Mouse (Mus musculus) heart, adult 2 months (tissue): ENCODE results near the gene Lpin1. TPM values are rescaled to one million over a fixed set of nuclear protein-coding genes. Genes with fewer than 3 reads are reported as not detected.

Experiments used
- DNase-seq, 2 experiments: peaks; one replicate each; pipeline ENCODE4 v3.0.0; 2021
- H3K27ac ChIP-seq: fragments of 200-600 bp; 2 replicates; pipeline ENCODE4 v1.8.1; 2022
- H3K27me3 ChIP-seq: fragments of 200-500 bp; 2 replicates; pipeline ENCODE4 v1.6.1; 2012; ENCODE audit warnings: mild to moderate bottlenecking, low read length, inconsistent platforms, mixed read lengths; ENCODE audit not compliant: control insufficient read depth, insufficient read depth
- H3K36me3 ChIP-seq: fragments of 200-500 bp; 2 replicates; pipeline ENCODE4 v1.6.1; 2012; ENCODE audit warnings: low read length, inconsistent platforms; ENCODE audit not compliant: control insufficient read depth, insufficient read depth
- H3K4me1 ChIP-seq: fragments of 200-500 bp; 2 replicates; pipeline ENCODE4 v1.6.1; 2011; ENCODE audit warnings: low read length; ENCODE audit not compliant: control insufficient read depth, insufficient read depth
- H3K4me3 ChIP-seq: fragments of 200-600 bp; 2 replicates; pipeline ENCODE4 v1.8.1; 2022
- H3K79me2 ChIP-seq: fragments of 200-500 bp; replicated peaks from 2 replicates; pipeline ENCODE4 v1.6.1; 2012; ENCODE audit warnings: mild to moderate bottlenecking, inconsistent platforms, low read length, moderate library complexity, mixed read lengths; ENCODE audit not compliant: control insufficient read depth, insufficient read depth
- H3K9ac ChIP-seq: fragments of 200-500 bp; 2 replicates; pipeline ENCODE4 v1.6.1; 2012; ENCODE audit warnings: low read depth, mild to moderate bottlenecking, control low read depth, inconsistent platforms, low read length, mixed read lengths
- CTCF ChIP-seq: fragments of 200-600 bp; IDR thresholded peaks from 2 replicates; pipeline ENCODE4 v1.8.1; 2022; ENCODE audit warnings: antibody characterized with exemption, mild to moderate bottlenecking, moderate library complexity
- EP300 ChIP-seq: fragments of 200-500 bp; IDR thresholded peaks from 2 replicates; pipeline ENCODE4 v1.6.1; 2011; ENCODE audit warnings: low read depth, low read length, control low read depth; ENCODE audit not compliant: insufficient read depth
- POLR2A ChIP-seq: fragments of 200-500 bp; IDR thresholded peaks from 2 replicates; pipeline ENCODE4 v1.6.1; 2011; ENCODE audit warnings: mild to moderate bottlenecking, low read depth, low read length, control low read depth; ENCODE audit not compliant: insufficient read depth
- WGBS: fragments of 180-500 bp; shearing (Covaris S2); methylation state at CpG from one replicate; pipeline ENCODE4 v1.1.7; 2018; 5-methylcytosine and 5-hydroxymethylcytosine counted together
- intact Hi-C: fragments of 180-260 bp; cut with DNase I; formaldehyde crosslinking; loops from one replicate; pipeline ENCODE4 v1.15.1; 2025
- polyA plus RNA-seq: library from polyadenylated mRNA; depleted of rRNA; stranded (reverse); fragments of >200 nt; gene quantifications from 2 replicates; pipeline ENCODE4 v1.2.3, GENCODE M21; 2012
- total RNA-seq, 2 experiments: library from RNA; stranded (reverse); gene quantifications; 2 replicates each; pipeline ENCODE4 v1.2.3; 2021

Gene Lpin1
- total and polyA plus RNA-seq, 3 experiments = 96.8 to 171 (median 160) TPM

DNA sequence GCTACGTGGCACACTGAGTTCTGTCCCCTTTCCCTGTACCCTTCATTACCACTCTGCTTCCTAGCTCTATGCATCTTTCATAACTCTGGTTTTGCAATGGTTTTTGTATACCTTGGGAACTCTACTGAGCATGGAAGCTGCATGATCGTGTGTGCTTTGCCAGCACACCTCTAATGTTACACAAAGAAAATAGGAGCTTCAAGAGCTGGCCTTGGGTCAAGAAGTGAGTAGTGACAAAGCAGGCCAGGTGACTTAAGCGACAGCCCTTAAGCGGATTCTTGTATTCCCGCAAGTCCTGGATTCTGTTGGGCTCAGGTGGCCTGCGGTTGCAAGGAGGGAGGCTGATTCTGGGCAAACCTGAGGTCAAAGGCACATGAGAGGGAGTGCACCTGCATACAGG is 37.5 kb upstream of the Lpin1 start:
- Histone ChIP-seq H3K79me2 (no peaks in the 10 kb centered on the region), H3K27me3 (no peaks in the 10 kb centered on the region), H3K4me1 (peaks cover 5% of the 10 kb centered on the region), H3K27ac (no peak overlapping the region), H3K9ac (no peak overlapping the region), H3K4me3 (no peak overlapping the region), H3K36me3 (no peaks in the 10 kb centered on the region)
- intact Hi-C loops = no loop called here
- WGBS = 79% methylated on average over 6 of the region's 6 CpGs
- DNase-seq = no peak
- TF ChIP-seq POLR2A (no peak), CTCF (no peak), EP300 (no peak)

- H3K36me3 ChIP-seq = no peaks in the 10 kb centered on the region; the same call in 1 of the 2 replicates
- TF ChIP-seq CTCF (no peak), EP300 (0 out of 2 replicates have a peak, but pooled peaks have one; percentile 49), POLR2A (peak; percentile 79)
- no peaks in the 10 kb centered on the region for H3K79me2 ChIP-seq
- intact Hi-C loops = no loop called here
- DNase-seq = peak; percentile 44 to 58
- H3K9ac ChIP-seq = peak overlapping the region; percentile 77
- 32% methylated on average over 9 of the region's 9 CpGs for WGBS
- H3K27ac ChIP-seq = peak overlapping the region; percentile 85
- peak overlapping the region; percentile 46 for H3K4me3 ChIP-seq
- peaks cover 5% of the 10 kb centered on the region for H3K4me1 ChIP-seq
- H3K27me3 ChIP-seq = no peaks in the 10 kb centered on the region
Observed at GRCm38 (mm10) chr12:16646780-16647409, 36.1 kb upstream of the Lpin1 start.

GRCm38 (mm10) chr12:16644698-16645097 is 33.9 kb upstream of the Lpin1 start:
- intact Hi-C loops = no loop called here
- Histone ChIP-seq H3K27ac (peak overlapping the region; percentile 81), H3K79me2 (no peaks in the 10 kb centered on the region), H3K4me3 (peak overlapping the region; percentile 32), H3K27me3 (no peaks in the 10 kb centered on the region), H3K4me1 (peaks cover 2% of the 10 kb centered on the region; the same call in 1 of the 2 replicates), H3K9ac (peak overlapping the region; percentile 77), H3K36me3 (no peaks in the 10 kb centered on the region; the same call in 1 of the 2 replicates)
- WGBS = 56% methylated on average over 8 of the region's 8 CpGs
- TF ChIP-seq POLR2A = no peak
- TF ChIP-seq CTCF = no peak
- TF ChIP-seq EP300 = no peak
- DNase-seq = no peak

GRCm38 (mm10) chr12:16643508-16644345 is 33.0 kb upstream of the Lpin1 start:
- peak; percentile 74 to 83 for DNase-seq

DNA sequence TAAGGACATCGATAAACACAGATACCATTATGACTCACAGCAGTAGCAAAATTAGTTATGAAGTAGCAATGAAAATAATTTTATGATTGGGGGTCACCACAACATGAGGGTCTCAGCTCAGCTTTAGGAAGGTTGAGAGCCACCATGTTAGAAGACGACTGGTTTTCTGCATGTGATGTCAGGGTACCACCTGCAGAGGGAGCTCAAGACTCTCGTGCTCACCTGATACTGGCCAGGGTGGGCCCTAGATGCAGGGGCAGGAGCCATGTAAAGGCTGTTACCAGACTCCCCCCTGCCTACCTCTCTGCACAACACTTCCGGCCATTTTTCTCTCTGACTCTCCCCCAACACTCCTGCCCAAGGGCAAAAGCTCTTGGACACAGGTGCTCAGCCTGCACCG is 31.2 kb upstream of the Lpin1 start:
- Histone ChIP-seq H3K27ac (no peak overlapping the region; the same call in 1 of the 2 replicates), H3K4me1 (peaks cover 8% of the 10 kb centered on the region), H3K27me3 (no peaks in the 10 kb centered on the region), H3K79me2 (no peaks in the 10 kb centered on the region), H3K4me3 (no peak overlapping the region), H3K36me3 (peaks cover 6% of the 10 kb centered on the region), H3K9ac (no peak overlapping the region)
- intact Hi-C loops = no loop called here
- 53% methylated on average over 5 of the region's 5 CpGs for WGBS
- no peak for DNase-seq
- TF ChIP-seq CTCF = peak; percentile 69
- TF ChIP-seq POLR2A = no peak

More at GRCm38 (mm10) chr12:16643508-16644345, 33.0 kb upstream of the Lpin1 start:
- H3K4me1 ChIP-seq = peaks cover 3% of the 10 kb centered on the region
- H3K27me3 ChIP-seq = no peaks in the 10 kb centered on the region
- 35% methylated on average over 12 of the region's 12 CpGs for WGBS
- TF ChIP-seq POLR2A (0 out of 2 replicates have a peak, but pooled peaks have one; percentile 15), EP300 (no peak)
- H3K36me3 ChIP-seq = peaks cover 2% of the 10 kb centered on the region
- H3K4me3 ChIP-seq = no peak overlapping the region
- H3K27ac ChIP-seq = peak overlapping the region; percentile 81
- H3K79me2 ChIP-seq = no peaks in the 10 kb centered on the region
- H3K9ac ChIP-seq = peak overlapping the region; percentile 57
- intact Hi-C loops = no loop called here

- Histone ChIP-seq H3K36me3 (peaks cover 6% of the 10 kb centered on the region), H3K27ac (peak overlapping the region; percentile 80), H3K4me1 (peaks cover 8% of the 10 kb centered on the region), H3K4me3 (no peak overlapping the region), H3K9ac (no peak overlapping the region), H3K79me2 (no peaks in the 10 kb centered on the region), H3K27me3 (no peaks in the 10 kb centered on the region)
- TF ChIP-seq POLR2A = no peak
- no peak for TF ChIP-seq CTCF
- TF ChIP-seq EP300 = no peak
- peak in 1 of 2 experiments; percentile 54 for DNase-seq
- intact Hi-C loops = no loop called here
- 66% methylated on average over 6 of the region's 6 CpGs for WGBS
Observed at GRCm38 (mm10) chr12:16640075-16640474, 29.3 kb upstream of the Lpin1 start.
